Mouse (Mus musculus) hindbrain, embryonic 10.5 days (tissue): ENCODE measurements around the gene Slc27a1. TPM values are rescaled to one million over a fixed set of nuclear protein-coding genes. Genes with fewer than 3 reads are reported as not detected.
"Not testable (repeated sequence)": the region's sequence is repeated elsewhere in the genome, so short reads cannot be mapped to it uniquely, and the experiment has no call there.

Experiments used
- DNase-seq: peaks from one replicate; pipeline ENCODE4 v3.0.0-alpha.2; 2017; ENCODE audit warnings: low spot score
- H3K27ac ChIP-seq: fragments of 300-500 bp; sonication (generic); 2 replicates; pipeline ENCODE4 v1.5.1; 2016; ENCODE audit warnings: mild to moderate bottlenecking, moderate library complexity
- H3K27me3 ChIP-seq: fragments of 300-500 bp; sonication (generic); 2 replicates; pipeline ENCODE4 v1.6.1; 2016; ENCODE audit warnings: mild to moderate bottlenecking; ENCODE audit not compliant: poor library complexity, insufficient read depth, severe bottlenecking
- H3K36me3 ChIP-seq: fragments of 300-500 bp; sonication (generic); 2 replicates; pipeline ENCODE4 v1.6.1; 2016; ENCODE audit warnings: mild to moderate bottlenecking, moderate library complexity
- H3K4me1 ChIP-seq: fragments of 300-500 bp; sonication (generic); replicated peaks from 2 replicates; pipeline ENCODE4 v1.6.1; 2016; ENCODE audit warnings: mild to moderate bottlenecking
- H3K4me3 ChIP-seq: fragments of 300-500 bp; sonication (generic); 2 replicates; pipeline ENCODE4 v1.5.1; 2016; ENCODE audit warnings: mild to moderate bottlenecking, moderate library complexity
- H3K9me3 ChIP-seq: fragments of 300-500 bp; sonication (generic); 2 replicates; pipeline ENCODE4 v1.6.1; 2016; ENCODE audit warnings: mild to moderate bottlenecking, moderate library complexity
- WGBS: fragments of 180-500 bp; shearing (Covaris S2); methylation state at CpG from one replicate; pipeline ENCODE4 v1.1.7; 2016; 5-methylcytosine and 5-hydroxymethylcytosine counted together
- polyA plus RNA-seq: library from polyadenylated mRNA; unstranded; fragments of >200 nt; fragmentation: Nextera tagmentation; extraction: Ambion mirVana; gene quantifications from 2 replicates; pipeline ENCODE4 v1.2.1, GENCODE M21; 2016

Gene Slc27a1
- 24.1 and 28.9 TPM in 2 replicates for polyA plus RNA-seq

- DNase-seq: no peak
- Histone ChIP-seq H3K4me3 (peak within 1 kb of the TSS; percentile 80), H3K9me3 (peaks cover 7% of the 10 kb centered on the region), H3K36me3 (no peaks in the 10 kb centered on the region), H3K4me1 (peaks cover 40% of the 10 kb centered on the region), H3K27me3 (peaks cover 69% of the 10 kb centered on the region), H3K27ac (peak within 1 kb of the TSS; percentile 80)
- WGBS: 10% methylated on average over 13 of the region's 13 CpGs
Measured at GRCm38 (mm10) chr8:71568387-71568937, at the start of gene Slc27a1. TSS of gene Slc27a1 (plus strand) at chr8:71568882.

GRCm38 (mm10) chr8:71519037-71519825 lies 49.5 kb upstream of the Slc27a1 start:
- H3K27me3 ChIP-seq: peaks cover 20% of the 10 kb centered on the region
- not testable (repeated sequence) for H3K4me3 ChIP-seq, H3K36me3 ChIP-seq, H3K9me3 ChIP-seq, H3K27ac ChIP-seq
- 43% methylated on average over 10 of the region's 10 CpGs for WGBS
- H3K4me1 ChIP-seq: peaks cover 32% of the 10 kb centered on the region
- peak; percentile 69 for DNase-seq

GRCm38 (mm10) chr8:71521634-71522033 lies 47.0 kb upstream of the Slc27a1 start:
- Histone ChIP-seq H3K9me3 (no peaks in the 10 kb centered on the region), H3K27me3 (peaks cover 44% of the 10 kb centered on the region), H3K4me1 (peaks cover 41% of the 10 kb centered on the region), H3K4me3 (no peak overlapping the region), H3K36me3 (no peaks in the 10 kb centered on the region), H3K27ac (no peak overlapping the region)
- peak; percentile 94 for DNase-seq
- WGBS: 5% methylated on average over 17 of the region's 17 CpGs

- Histone ChIP-seq H3K27me3 (peaks cover 66% of the 10 kb centered on the region), H3K27ac (peak within 1 kb of the TSS; percentile 43; the same call in 1 of the 2 replicates)
Measured at GRCm38 (mm10) chr8:71525226-71526050, 43.2 kb upstream of the Slc27a1 start, which contains the start of gene Ccdc194. TSS of gene Ccdc194 (minus strand) at chr8:71525711.

GRCm38 (mm10) chr8:71526272-71526671 lies 42.4 kb upstream of the Slc27a1 start:
- Histone ChIP-seq H3K27me3 (peaks cover 66% of the 10 kb centered on the region), H3K4me3 (peak overlapping the region; percentile 18; the same call in 1 of the 2 replicates), H3K9me3 (no peaks in the 10 kb centered on the region), H3K36me3 (no peaks in the 10 kb centered on the region), H3K4me1 (peaks cover 28% of the 10 kb centered on the region), H3K27ac (no peak overlapping the region)
- DNase-seq: peak; percentile 33
- 4% methylated on average over 6 of the region's 6 CpGs for WGBS

More at GRCm38 (mm10) chr8:71525226-71526050, 43.2 kb upstream of the Slc27a1 start, which contains the start of gene Ccdc194:
- Histone ChIP-seq H3K4me1 (peaks cover 28% of the 10 kb centered on the region), H3K4me3 (peak within 1 kb of the TSS; percentile 39), H3K9me3 (no peaks in the 10 kb centered on the region), H3K36me3 (no peaks in the 10 kb centered on the region)
- DNase-seq: peak; percentile 45
- whole genome bisulfite sequencing: 5% methylated on average over 46 of the region's 46 CpGs

- DNase-seq: no peak
- WGBS: 38% methylated on average over 3 of the region's 3 CpGs
- Histone ChIP-seq H3K27me3 (peaks cover 65% of the 10 kb centered on the region), H3K9me3 (no peaks in the 10 kb centered on the region), H3K4me1 (peaks cover 20% of the 10 kb centered on the region), H3K4me3 (no peak overlapping the region), H3K27ac (no peak overlapping the region), H3K36me3 (no peaks in the 10 kb centered on the region)
Measured at GRCm38 (mm10) chr8:71527162-71527870, 41.4 kb upstream of the Slc27a1 start.

- no peak overlapping the region for H3K4me3 ChIP-seq
- peaks cover 56% of the 10 kb centered on the region for H3K27me3 ChIP-seq
- H3K4me1 ChIP-seq: peaks cover 20% of the 10 kb centered on the region
- WGBS: 87% methylated on average over 11 of the region's 11 CpGs
- H3K9me3 ChIP-seq: no peaks in the 10 kb centered on the region
- H3K36me3 ChIP-seq: no peaks in the 10 kb centered on the region
- DNase-seq: no peak
- peak overlapping the region; percentile 40; the same call in 1 of the 2 replicates for H3K27ac ChIP-seq
Measured at GRCm38 (mm10) chr8:71528362-71529073, 40.2 kb upstream of the Slc27a1 start.

GRCm38 (mm10) chr8:71530735-71531467 lies 37.8 kb upstream of the Slc27a1 start:
- 72% methylated on average over 7 of the region's 12 CpGs for WGBS
- Histone ChIP-seq H3K4me1 (peaks cover 19% of the 10 kb centered on the region), H3K27me3 (peaks cover 46% of the 10 kb centered on the region)
- not testable (repeated sequence) for H3K36me3 ChIP-seq, DNase-seq, H3K4me3 ChIP-seq, H3K9me3 ChIP-seq, H3K27ac ChIP-seq

DNA sequence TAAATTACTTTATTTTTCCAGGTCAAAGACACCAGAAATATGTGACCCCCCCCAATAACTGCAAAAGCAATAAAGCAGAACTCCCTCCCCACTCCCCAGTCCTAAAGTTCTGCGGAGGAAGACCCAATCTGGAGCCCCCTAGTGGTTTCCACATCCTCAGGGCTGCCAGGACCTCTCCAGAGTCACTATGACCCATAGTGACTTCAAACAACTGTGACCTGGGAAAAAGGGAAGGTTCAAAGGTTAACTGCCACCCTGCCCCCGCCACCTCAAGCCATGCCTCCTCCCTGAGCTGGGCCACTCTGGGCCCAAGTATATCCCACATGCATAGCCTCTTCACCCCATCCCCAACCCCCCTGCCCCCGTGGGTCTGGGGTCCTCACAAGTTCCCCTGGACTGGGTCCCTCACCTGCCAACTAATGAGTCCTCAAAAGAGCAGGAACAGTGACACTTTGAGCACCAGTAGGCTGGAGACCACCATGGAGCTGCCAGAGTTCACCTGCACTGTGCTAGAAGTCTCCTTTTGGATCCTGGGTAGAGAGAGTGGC lies 34.3 kb upstream of the Slc27a1 start:
- no peak for DNase-seq
- Histone ChIP-seq H3K4me3 (no peak overlapping the region), H3K27me3 (peaks cover 45% of the 10 kb centered on the region), H3K27ac (no peak overlapping the region), H3K4me1 (peaks cover 18% of the 10 kb centered on the region), H3K9me3 (no peaks in the 10 kb centered on the region), H3K36me3 (no peaks in the 10 kb centered on the region)
- 33% methylated on average over 3 of the region's 3 CpGs for WGBS

GRCm38 (mm10) chr8:71535663-71536062 lies 33.0 kb upstream of the Slc27a1 start:
- no peak overlapping the region for H3K4me3 ChIP-seq
- no peaks in the 10 kb centered on the region for H3K36me3 ChIP-seq
- no peak for DNase-seq
- H3K4me1 ChIP-seq: peaks cover 18% of the 10 kb centered on the region
- H3K27me3 ChIP-seq: peaks cover 45% of the 10 kb centered on the region
- no peaks in the 10 kb centered on the region for H3K9me3 ChIP-seq
- 0 out of 2 replicates have a peak overlapping the region, but pooled peaks have one; percentile 23 for H3K27ac ChIP-seq
- 63% methylated on average over 5 of the region's 5 CpGs for WGBS
